Mouse (Mus musculus): Measurements from ENCODE around the gene Thoc3.
A peak's percentile ranks its signal among the peaks of the same experiment; 100 is the strongest.
"Not testable (repeated sequence)": the region's sequence is repeated elsewhere in the genome, so short reads cannot be mapped to it uniquely, and the experiment has no call there.

The Thoc3 gene

DNA sequence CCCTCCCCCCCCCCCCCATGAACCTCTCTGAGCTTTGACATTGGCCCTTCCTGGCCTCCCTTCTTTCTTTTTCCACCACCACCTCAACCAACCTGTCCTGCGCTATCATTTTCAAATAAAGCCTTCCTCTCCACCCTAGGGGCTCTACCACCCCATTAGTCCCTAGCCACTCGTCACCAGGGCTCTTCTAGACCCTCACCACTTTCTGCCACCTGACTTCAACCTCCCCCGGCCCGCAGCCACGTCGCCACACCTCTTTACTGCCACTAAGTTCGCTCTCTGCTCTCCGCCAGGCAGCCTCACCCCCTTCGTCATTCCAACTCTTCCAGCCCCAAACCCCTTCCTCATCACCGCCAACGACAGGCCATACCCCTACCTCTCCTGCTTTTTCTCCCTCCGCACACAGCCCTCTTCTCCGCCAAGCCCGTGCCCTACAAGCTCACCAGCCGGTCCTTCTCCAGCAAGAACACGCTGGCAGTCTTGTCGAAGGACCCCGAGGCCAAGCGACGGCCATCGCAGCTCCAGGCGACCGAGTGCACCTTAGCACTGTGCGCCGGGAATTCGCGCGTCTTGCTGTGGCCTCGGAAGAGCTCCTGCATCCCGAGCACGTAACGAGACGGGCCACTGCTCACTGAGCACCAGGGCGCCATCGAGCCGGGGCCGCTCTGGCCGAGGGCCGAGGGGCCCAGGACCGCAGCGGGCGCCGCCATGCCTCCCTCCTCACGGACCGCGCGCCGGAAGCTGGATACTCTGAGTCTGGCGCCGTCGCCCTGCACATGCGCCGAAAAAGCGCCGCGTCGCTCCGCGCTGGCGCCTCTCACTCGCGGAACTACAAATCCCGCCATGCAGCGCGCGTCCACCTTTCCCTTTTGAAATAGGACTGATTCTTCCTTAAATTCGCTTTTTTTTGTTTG is at the start of gene Thoc3:
Gene Thoc3 (minus strand): TSS at position 752 of the 914 bp plus-strand sequence.
- DNase-seq (ENCODE audit: low read depth, low spot score): peak; percentile 77

DNA sequence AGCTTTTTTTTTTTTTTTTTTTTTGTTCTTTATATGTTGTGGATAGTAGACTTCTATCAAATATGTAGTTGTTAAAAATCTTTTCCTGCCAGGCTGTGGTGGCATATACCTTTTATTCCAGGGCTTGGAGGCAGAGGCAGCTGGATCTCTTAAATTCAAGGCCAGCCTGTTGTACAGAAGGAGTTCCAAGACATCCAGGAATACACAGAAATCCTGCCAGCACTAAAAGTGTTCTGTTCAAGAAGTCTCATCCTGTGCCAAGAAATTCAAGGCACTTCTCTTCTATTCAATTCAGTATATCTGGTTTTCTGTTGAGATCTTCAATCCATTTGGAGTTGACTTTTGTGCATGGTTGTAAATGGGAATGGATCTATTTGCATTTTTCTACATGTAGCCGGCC is 37.3 kb upstream of the Thoc3 start:
- DNase-seq (ENCODE audit: low read depth, low spot score): no peak

DNA sequence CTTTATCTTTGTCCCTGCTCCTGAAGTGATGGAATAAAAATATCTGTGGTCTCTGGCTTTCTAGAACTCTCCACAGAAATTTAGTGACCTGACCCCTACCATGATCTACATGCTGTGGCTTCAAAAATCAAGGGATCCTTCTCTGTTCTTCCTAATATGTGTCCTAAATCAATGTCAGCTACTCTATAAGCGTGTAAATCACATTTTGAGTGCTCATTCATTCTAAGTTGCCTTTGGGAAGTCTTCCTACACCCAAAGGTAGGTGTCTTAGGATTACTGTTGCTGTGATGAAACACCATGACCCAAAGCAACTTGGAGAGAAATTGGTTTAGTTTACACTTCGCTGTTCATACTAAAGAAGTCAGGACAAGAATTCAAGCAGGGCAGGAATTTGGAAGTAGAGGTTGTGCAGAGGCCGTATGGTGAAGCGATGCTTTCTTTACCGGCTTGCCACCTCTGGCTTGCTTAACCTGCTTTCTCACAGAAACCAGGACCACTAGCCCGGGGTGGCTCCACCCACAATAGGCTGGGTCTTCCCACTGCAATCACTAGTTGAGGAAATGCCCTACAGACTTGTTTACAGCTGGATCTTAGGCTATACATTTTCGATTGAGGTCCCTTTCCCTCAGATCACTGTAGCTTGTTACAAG is 36.1 kb upstream of the Thoc3 start:
- no peak for DNase-seq (ENCODE audit: low read depth, low spot score)

DNA sequence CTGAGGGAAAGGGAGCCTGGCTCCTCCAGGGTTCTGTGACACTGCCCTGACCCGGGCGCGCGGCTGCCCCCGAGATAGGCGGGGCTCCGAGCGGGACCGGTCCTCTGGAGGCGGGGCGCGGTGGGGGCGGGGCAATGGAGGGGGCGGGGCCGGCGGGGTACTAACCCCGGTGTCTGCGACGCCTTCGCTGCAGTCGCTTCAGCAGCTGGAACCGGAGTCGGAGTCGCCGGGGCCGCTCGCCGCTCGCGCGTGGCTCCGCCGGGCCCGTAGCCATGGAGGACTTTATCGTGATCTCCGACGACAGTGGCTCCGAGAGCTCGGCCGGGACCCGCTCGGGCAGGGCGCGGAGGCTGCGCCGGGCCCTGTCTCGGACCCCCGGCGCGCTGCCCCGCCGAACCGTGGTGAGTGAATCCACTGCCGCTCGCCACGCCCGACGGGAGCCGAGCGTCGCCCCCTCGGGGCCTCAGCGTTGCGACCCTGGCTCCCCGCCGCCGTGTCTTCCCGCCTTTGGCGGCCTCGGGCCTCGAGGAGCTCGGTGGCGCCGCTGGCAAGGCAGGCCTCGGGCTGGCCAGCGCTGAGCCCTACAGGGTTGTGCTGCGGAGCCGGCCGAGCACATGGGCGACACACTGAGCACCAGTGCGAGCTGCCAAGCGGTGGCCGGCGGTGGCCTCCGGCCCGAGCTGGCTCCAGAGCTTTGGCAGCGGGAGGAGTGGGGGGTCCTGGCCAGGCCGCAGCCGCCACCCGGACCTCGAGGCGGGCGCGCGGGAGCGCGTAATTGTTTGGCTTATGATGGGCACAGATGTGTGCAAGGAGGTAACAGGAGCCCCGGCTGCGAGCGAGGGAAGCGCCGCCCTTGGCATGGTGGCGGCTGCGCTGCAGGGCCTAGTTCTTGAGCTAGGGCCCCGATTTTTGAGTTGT is 35.2 kb upstream of the Thoc3 start, which contains the start of gene Simc1:
Gene Simc1 (plus strand): TSS at position 176 of the 918 bp plus-strand sequence.
- DNase-seq (ENCODE audit: low read depth, low spot score): peak; percentile 39

GRCm38 (mm10) chr13:54503278-54503603 is 34.6 kb upstream of the Thoc3 start:
- no peak for DNase-seq (ENCODE audit: low read depth, low spot score)

DNA sequence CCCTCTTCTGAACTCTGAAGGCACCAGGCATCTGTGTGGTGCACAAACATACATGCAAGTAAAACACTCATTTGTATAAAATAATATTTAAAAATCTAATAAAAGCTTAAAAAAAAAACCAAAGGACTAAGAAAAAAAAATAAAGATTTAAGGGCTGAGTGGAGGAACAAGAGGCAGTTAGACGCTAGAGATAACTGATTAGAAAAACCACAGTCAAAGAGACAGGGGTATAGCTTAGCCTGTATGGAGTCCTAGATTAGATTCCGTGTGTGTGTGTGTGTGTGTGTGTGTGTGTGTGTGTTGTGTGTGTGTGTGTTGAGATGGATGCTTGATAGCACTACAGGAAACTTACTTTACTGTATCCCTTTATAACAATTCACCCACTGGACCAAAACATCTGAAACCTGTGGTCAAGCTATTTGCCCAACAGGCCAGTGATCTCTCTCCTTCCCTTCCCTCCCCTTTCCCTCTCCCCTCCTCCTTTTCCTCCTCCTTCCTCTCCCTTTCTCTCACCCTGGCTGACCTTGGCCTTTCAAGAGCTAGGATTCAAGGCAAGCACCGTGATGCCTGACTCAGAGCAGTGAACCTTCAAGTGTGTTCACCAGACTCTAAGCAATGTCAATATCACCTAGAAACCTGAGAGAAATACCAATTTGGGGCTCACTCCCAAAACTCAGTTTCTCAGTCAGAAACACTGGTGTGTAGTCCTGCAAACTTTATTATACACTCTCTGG is 33.5 kb upstream of the Thoc3 start:
- DNase-seq (ENCODE audit: low read depth, low spot score): no peak

DNA sequence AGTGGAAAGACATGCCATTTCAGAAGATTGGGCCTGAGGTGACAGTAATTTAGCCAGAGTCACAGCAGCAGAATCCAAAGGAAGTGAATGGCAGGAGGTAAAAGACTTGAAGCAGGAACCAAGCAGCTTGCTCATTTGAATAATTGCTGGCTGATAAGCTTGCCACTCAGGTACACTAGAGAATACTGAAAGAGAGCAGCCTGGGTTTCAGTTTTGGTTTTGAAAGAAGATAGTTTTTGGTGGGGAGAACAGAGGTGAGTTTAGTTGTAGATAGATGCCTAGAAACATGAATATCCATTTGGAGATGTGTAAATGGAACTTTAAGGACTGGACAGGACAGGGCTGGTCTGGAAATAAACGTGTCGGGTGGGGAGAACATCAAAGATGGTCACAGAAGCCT is 32.7 kb upstream of the Thoc3 start:
- no peak for DNase-seq (ENCODE audit: low read depth, low spot score)

- DNase-seq (ENCODE audit: low read depth, low spot score): not testable (repeated sequence)
These were observed 30.9 kb upstream of the Thoc3 start for GRCm38 (mm10) chr13:54499551-54499950.

DNA sequence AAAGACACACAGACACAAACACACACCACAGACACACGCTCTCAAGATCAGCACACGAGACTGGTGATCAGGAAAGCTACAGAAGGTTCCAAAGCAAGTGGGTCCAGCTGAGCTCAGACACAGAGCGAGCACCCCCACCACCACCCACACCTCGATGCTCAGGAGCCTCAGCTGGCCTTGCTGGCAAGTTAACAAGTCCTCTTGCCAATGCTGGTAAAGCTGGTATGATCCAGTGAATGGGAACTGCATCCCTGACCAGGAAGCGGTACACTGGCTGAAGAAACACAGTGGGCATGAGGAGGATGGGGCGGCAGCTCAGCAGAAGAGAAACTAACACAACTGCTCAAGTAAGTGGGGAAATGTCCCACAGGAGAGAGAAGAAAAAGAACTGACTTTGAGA is 22.7 kb upstream of the Thoc3 start:
- no peak for DNase-seq (ENCODE audit: low read depth, low spot score)

- no peak for DNase-seq (ENCODE audit: low read depth, low spot score)
These were observed 21.8 kb upstream of the Thoc3 start for GRCm38 (mm10) chr13:54490411-54490810.

- DNase-seq (ENCODE audit: low read depth, low spot score): no peak
These were observed 12.8 kb upstream of the Thoc3 start for GRCm38 (mm10) chr13:54481498-54481897.

DNA sequence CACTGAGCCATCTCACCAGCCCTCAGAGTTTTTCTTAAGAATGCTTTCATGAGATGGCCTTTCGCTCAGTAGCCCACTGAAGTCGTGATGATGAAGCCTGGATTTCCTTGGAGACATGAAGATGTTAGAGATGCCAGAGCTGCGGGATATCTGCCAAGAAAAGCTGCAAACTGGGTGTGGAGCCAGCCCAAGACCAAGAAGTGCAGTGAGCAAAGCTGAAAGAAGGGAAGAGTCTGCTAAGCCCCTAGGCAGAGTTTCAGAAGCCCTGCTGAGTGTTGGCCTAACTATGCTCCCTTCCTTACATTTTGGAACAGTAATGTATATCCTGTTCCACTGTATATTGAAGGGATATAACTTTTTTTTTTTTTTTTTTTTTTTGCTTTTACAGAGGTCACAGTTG is 10.6 kb upstream of the Thoc3 start:
- DNase-seq (ENCODE audit: low read depth, low spot score): no peak

- DNase-seq (ENCODE audit: low read depth, low spot score): peak; percentile 5
These were observed 7.1 kb upstream of the Thoc3 start for GRCm38 (mm10) chr13:54475702-54476101.

- no peak for DNase-seq (ENCODE audit: low read depth, low spot score)
These were observed 6.3 kb upstream of the Thoc3 start for GRCm38 (mm10) chr13:54474996-54475395.

DNA sequence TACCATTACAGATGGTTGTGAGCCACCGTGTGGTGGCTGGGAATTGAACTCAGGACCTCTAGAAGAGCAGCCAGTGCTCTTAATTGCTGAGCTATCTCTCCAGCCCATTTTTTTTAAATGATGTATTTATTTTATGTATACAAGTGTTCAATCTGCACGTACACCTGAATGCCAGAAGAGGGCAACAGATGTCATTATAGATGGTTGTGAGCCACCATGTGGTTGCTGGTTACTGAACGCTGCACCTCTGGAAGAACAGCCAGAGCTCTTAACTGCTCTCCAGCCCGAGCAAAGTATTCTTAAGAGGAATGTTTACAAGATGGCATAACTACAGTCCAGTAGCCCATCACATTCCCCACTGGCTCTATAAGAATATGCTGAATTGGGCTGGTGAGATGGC is 3.3 kb upstream of the Thoc3 start:
- no peak for DNase-seq (ENCODE audit: low read depth, low spot score)

- no peak for DNase-seq (ENCODE audit: low read depth, low spot score)
These were observed 334 bp upstream of the Thoc3 start for GRCm38 (mm10) chr13:54469012-54469354.

DNA sequence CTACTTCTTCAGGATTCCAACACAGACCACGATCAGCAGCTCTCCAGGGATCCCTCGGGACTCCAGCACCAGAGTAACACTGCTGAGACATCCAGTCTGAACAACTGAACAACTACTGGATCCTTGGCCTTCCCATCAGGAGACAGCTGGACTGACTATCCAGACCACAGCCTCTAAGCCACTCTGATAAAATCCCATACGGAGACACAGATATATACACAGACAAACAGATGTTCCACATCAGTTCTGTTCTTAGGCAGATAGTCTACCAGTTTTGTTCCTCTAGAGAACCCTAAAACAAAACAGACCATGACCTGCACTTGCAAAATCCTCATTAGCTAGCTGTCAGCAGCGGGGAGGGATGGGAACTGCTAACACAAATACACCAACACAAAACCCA is 9.4 kb downstream of the Thoc3 start:
- no peak for DNase-seq (ENCODE audit: low read depth, low spot score)

DNA sequence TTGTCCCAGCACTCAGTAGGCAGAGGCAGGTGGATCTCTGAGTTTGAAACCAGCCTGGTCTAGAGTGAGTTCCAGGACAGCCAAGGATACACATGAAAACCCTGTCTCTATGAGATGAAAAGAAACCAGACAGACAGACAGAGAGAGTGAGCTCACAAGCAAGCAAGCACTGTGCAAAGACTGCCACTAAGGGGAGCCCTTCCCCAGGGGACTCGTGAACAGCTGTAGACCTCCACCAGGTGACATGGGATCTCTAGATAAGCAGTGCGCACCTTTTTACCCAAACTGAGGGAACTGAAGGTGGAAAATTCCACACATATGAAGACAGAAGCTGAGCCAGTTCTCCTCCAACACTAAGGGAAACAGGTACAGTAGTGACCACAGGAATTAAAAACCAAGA is 11.6 kb downstream of the Thoc3 start:
- DNase-seq (ENCODE audit: low read depth, low spot score): no peak

- DNase-seq (ENCODE audit: low read depth, low spot score): no peak
These were observed 21.0 kb downstream of the Thoc3 start for GRCm38 (mm10) chr13:54447496-54448224.

GRCm38 (mm10) chr13:54446686-54447495 is 21.8 kb downstream of the Thoc3 start:
- peak; percentile 45 for DNase-seq (ENCODE audit: low read depth, low spot score)

All from skeletal muscle tissue, adult 2 months (tissue).